Comparison of ENCODE assay signal across 19 mouse cellular contexts in the genomic region with DNA sequence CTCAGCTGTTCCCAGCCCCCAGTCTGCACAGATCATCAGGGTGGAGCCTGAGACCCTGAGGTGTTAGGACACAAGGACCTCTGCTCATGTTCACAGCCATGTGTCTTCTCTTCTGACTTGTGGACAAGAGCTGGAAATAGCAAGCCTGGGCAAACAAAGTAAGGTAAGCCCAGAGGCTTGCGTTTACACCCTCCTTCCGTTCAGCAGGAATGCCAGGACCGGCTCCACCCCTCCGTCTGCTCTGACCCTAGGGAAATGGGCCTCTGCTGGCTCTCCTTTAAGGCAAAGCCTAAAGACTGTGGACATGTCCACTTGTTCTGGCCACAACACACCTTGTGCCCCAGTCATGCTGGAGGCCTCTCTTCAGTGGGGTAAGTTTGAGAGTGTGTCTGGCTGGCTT. TPM values are rescaled to one million over a fixed set of nuclear protein-coding genes. Genes with fewer than 3 reads are reported as not detected.
DNase-seq lines count a peak whose midpoint lies in the region; ATAC-seq and TF ChIP-seq lines count a peak whose summit lies in the region.
"Had no signal": no experiment of that assay in that cellular context is flagged by ENCODE, and none has a peak within 500 bp of the region (broad histone marks: within the 10 kb centered on the region; RNA-seq: fewer than 3 reads in every experiment).

No protein-coding gene starts in this region.

- ATAC-seq in liver, embryonic 11.5 days (replicated peaks; ENCODE audit: low FRiP score) = 0 out of 2 replicates have a peak, but pooled peaks have one; percentile 12
- no peak; the same call in 1 of the 2 replicates for ATAC-seq in liver, postnatal 0 days
- no peak for ATAC-seq in forebrain, embryonic 12.5 days (ENCODE audit: low FRiP score)
- ATAC-seq: forebrain, embryonic 15.5 days had no signal

- no peak for TF ChIP-seq EP300 in liver, postnatal 0 days (IDR thresholded peaks at IDR 0.05; ENCODE audit: low read depth)

- 55% methylated on average over 4 of the region's 4 CpGs for WGBS in liver, embryonic 11.5 days
- WGBS in liver, postnatal 0 days (ENCODE audit: insufficient replicate concordance) = 53% methylated on average over 4 of the region's 4 CpGs
- WGBS in forebrain, embryonic 12.5 days = 91% methylated on average over 4 of the region's 4 CpGs

- TF ChIP-seq CTCF in liver, postnatal 0 days (IDR thresholded peaks at IDR 0.05; ENCODE audit: low read depth) = no peak

- no peaks in the 10 kb centered on the region for H3K4me1 ChIP-seq in liver, embryonic 11.5 days (replicated peaks; ENCODE audit: control insufficient read depth, insufficient read depth, low read length)
- H3K4me1 ChIP-seq in liver, postnatal 0 days (ENCODE audit: insufficient read depth) = peaks cover 5% of the 10 kb centered on the region
- no peaks in the 10 kb centered on the region for H3K4me1 ChIP-seq in forebrain, embryonic 12.5 days
- H3K4me1 ChIP-seq: forebrain, embryonic 15.5 days; neural tube, embryonic 12.5 days had no signal

- no peak overlapping the region for H3K27ac ChIP-seq in liver, embryonic 11.5 days (ENCODE audit: low read depth, low read length)
- peak overlapping the region; percentile 80 for H3K27ac ChIP-seq in liver, postnatal 0 days (ENCODE audit: low read depth)
- H3K27ac ChIP-seq in forebrain, embryonic 12.5 days = no peak overlapping the region
- H3K27ac ChIP-seq: forebrain, embryonic 15.5 days; kidney, embryonic 15.5 days; layer of hippocampus, adult 2 months; neural tube, embryonic 12.5 days had no signal

- no peaks in the 10 kb centered on the region for H3K36me3 ChIP-seq in liver, embryonic 11.5 days (ENCODE audit: control insufficient read depth, insufficient read depth, low read length)
- no peaks in the 10 kb centered on the region for H3K36me3 ChIP-seq in liver, postnatal 0 days (replicated peaks; ENCODE audit: insufficient read depth, low read length)
- H3K36me3 ChIP-seq in forebrain, embryonic 12.5 days (replicated peaks) = no peaks in the 10 kb centered on the region
- H3K36me3 ChIP-seq: forebrain, embryonic 15.5 days; heart, embryonic 12.5 days; kidney, embryonic 15.5 days; neural tube, embryonic 12.5 days had no signal

- H3K9ac ChIP-seq in liver, embryonic 11.5 days (ENCODE audit: low read depth, low read length) = no peak overlapping the region
- H3K9ac ChIP-seq in liver, postnatal 0 days (replicated peaks) = no peak overlapping the region
- no peak overlapping the region for H3K9ac ChIP-seq in forebrain, embryonic 12.5 days
- H3K9ac ChIP-seq: forebrain, embryonic 15.5 days; heart, embryonic 12.5 days; kidney, embryonic 15.5 days; neural tube, embryonic 12.5 days had no signal

- H3K4me2 ChIP-seq in liver, embryonic 11.5 days = no peak overlapping the region
- peak overlapping the region; percentile 13; the same call in 1 of the 2 replicates for H3K4me2 ChIP-seq in liver, postnatal 0 days (ENCODE audit: low read depth, low read length)
- no peak overlapping the region for H3K4me2 ChIP-seq in forebrain, embryonic 12.5 days
- H3K4me2 ChIP-seq: forebrain, embryonic 15.5 days; heart, embryonic 12.5 days; kidney, embryonic 15.5 days; neural tube, embryonic 12.5 days had no signal

- DNase-seq in liver, embryonic 11.5 days (ENCODE audit: low spot score) = no peak
- no peak for DNase-seq in liver
- peak; percentile 16 for DNase-seq in urinary bladder, adult 2 months (ENCODE audit: low spot score)
- no peak for DNase-seq in urinary bladder, postnatal 36 days (ENCODE audit: low spot score in 2 of 2)
- no peak for DNase-seq in liver, postnatal 0 days
- DNase-seq in kidney, postnatal 14 days = no peak
- no peak for DNase-seq in spleen, postnatal 14 days (ENCODE audit: low spot score in 2 of 2)
- DNase-seq: adrenal gland, postnatal 10 days; cerebellum, adult 2 months; left cerebral cortex, postnatal 4 days; lung, postnatal 10 days; right cerebral cortex, postnatal 14 days had no signal

- H3K4me3 ChIP-seq in liver, embryonic 11.5 days (ENCODE audit: low read depth, low read length) = no peak overlapping the region
- no peak overlapping the region for H3K4me3 ChIP-seq in liver, postnatal 0 days (ENCODE audit: low read depth, low read length)
- H3K4me3 ChIP-seq in forebrain, embryonic 12.5 days (replicated peaks) = no peak overlapping the region
- H3K4me3 ChIP-seq: erythroblast, embryonic 14.5 days; forebrain, embryonic 15.5 days; heart, embryonic 12.5 days; kidney, embryonic 15.5 days; layer of hippocampus, adult 2 months; neural tube, embryonic 12.5 days had no signal

- H3K9me3 ChIP-seq in liver, embryonic 11.5 days (ENCODE audit: control insufficient read depth, low read length) = no peaks in the 10 kb centered on the region
- no peaks in the 10 kb centered on the region for H3K9me3 ChIP-seq in liver, postnatal 0 days (ENCODE audit: low read length)
- no peaks in the 10 kb centered on the region for H3K9me3 ChIP-seq in forebrain, embryonic 12.5 days
- H3K9me3 ChIP-seq: forebrain, embryonic 15.5 days; heart, embryonic 12.5 days; kidney, embryonic 15.5 days; neural tube, embryonic 12.5 days had no signal

- H3K27me3 ChIP-seq in liver, embryonic 11.5 days (replicated peaks; ENCODE audit: control insufficient read depth, insufficient read depth, low read length) = no peaks in the 10 kb centered on the region
- H3K27me3 ChIP-seq in liver, postnatal 0 days (ENCODE audit: insufficient read depth, low read length) = no peaks in the 10 kb centered on the region
- H3K27me3 ChIP-seq in forebrain, embryonic 12.5 days = no peaks in the 10 kb centered on the region
- H3K27me3 ChIP-seq: forebrain, embryonic 15.5 days; heart, embryonic 12.5 days; kidney, embryonic 15.5 days; neural tube, embryonic 12.5 days had no signal

RNA-seq across cellular contexts. Expression of a gene that starts 15.4 kb away (rescaled TPM):
- 0.19 and 0.43 TPM in 2 replicates for polyA plus RNA-seq in liver, embryonic 11.5 days (2014; fragmentation: Nextera tagmentation; extraction: Ambion mirVana)
- 0.22 and 0.31 TPM in 2 replicates for polyA plus RNA-seq in urinary bladder, adult 2 months (2012; rRNA removed)
- polyA plus RNA-seq in liver, postnatal 0 days (2015; fragmentation: Nextera tagmentation; extraction: Ambion mirVana) = not detected in 2 replicates
- polyA plus RNA-seq in forebrain, embryonic 12.5 days (2016; fragmentation: Nextera tagmentation; extraction: Ambion mirVana) = 0.19 TPM in 1 of 2 replicates, not detected in the other
- polyA plus RNA-seq: erythroblast, embryonic 14.5 days; forebrain, embryonic 15.5 days had no signal
